Mouse (Mus musculus): ENCODE measurements around the gene Rtf1. TPM values are rescaled to one million over a fixed set of nuclear protein-coding genes. Genes with fewer than 3 reads are reported as not detected.

Gene Rtf1
- 18.2 TPM for polyA plus RNA-seq (2014; fragmentation: Illumina TruSeq; extraction: RNeasy Lipid Tissue Mini Kit (QIAGEN cat#74804); ENCODE audit: low replicate concordance)

GRCm38 (mm10) chr2:119674525-119675214 lies at the start of gene Rtf1:
Rtf1 (plus strand) TSS chr2:119675068.

GRCm38 (mm10) chr2:119662220-119663182 lies 12.4 kb upstream of the Rtf1 start, which contains the start of gene Ndufaf1:
Ndufaf1 (minus strand) TSS chr2:119662827.

GRCm38 (mm10) chr2:119741581-119742411 lies 66.9 kb downstream of the Rtf1 start, which contains the start of gene Itpka:
Itpka (plus strand) TSS chr2:119742337.

GRCm38 (mm10) chr2:119760251-119760650 lies 85.4 kb downstream of the Rtf1 start, which contains the start of gene Ltk:
Ltk (minus strand) TSS chr2:119760431.

Other genes starting within 250 kb of the Rtf1 start
- 20.3 TPM for gene Ino80, start 197.4 kb upstream of the Rtf1 start, polyA plus RNA-seq (2014; fragmentation: Illumina TruSeq; extraction: RNeasy Lipid Tissue Mini Kit (QIAGEN cat#74804); ENCODE audit: low replicate concordance)
- 0.30 TPM for gene Exd1, start 127.4 kb upstream of the Rtf1 start, polyA plus RNA-seq (2014; fragmentation: Illumina TruSeq; extraction: RNeasy Lipid Tissue Mini Kit (QIAGEN cat#74804); ENCODE audit: low replicate concordance)
- 317 TPM for gene Chp1, start 127.4 kb upstream of the Rtf1 start, polyA plus RNA-seq (2014; fragmentation: Illumina TruSeq; extraction: RNeasy Lipid Tissue Mini Kit (QIAGEN cat#74804); ENCODE audit: low replicate concordance)
- 43.0 TPM for gene Nusap1, start 56.8 kb upstream of the Rtf1 start, polyA plus RNA-seq (2014; fragmentation: Illumina TruSeq; extraction: RNeasy Lipid Tissue Mini Kit (QIAGEN cat#74804); ENCODE audit: low replicate concordance)
- gene Oip5, start 56.6 kb upstream of the Rtf1 start, polyA plus RNA-seq (2014; fragmentation: Illumina TruSeq; extraction: RNeasy Lipid Tissue Mini Kit (QIAGEN cat#74804); ENCODE audit: low replicate concordance): 18.3 TPM
- gene Ndufaf1, start 12.2 kb upstream of the Rtf1 start, polyA plus RNA-seq (2014; fragmentation: Illumina TruSeq; extraction: RNeasy Lipid Tissue Mini Kit (QIAGEN cat#74804); ENCODE audit: low replicate concordance): 55.0 TPM
- not detected for gene Itpka, start 67.3 kb downstream of the Rtf1 start, polyA plus RNA-seq (2014; fragmentation: Illumina TruSeq; extraction: RNeasy Lipid Tissue Mini Kit (QIAGEN cat#74804); ENCODE audit: low replicate concordance)
- gene Ltk, start 85.4 kb downstream of the Rtf1 start, polyA plus RNA-seq (2014; fragmentation: Illumina TruSeq; extraction: RNeasy Lipid Tissue Mini Kit (QIAGEN cat#74804); ENCODE audit: low replicate concordance): not detected
- gene Rpap1, start 112.5 kb downstream of the Rtf1 start, polyA plus RNA-seq (2014; fragmentation: Illumina TruSeq; extraction: RNeasy Lipid Tissue Mini Kit (QIAGEN cat#74804); ENCODE audit: low replicate concordance): 0.48 TPM
- 0.15 TPM for gene Tyro3, start 122.7 kb downstream of the Rtf1 start, polyA plus RNA-seq (2014; fragmentation: Illumina TruSeq; extraction: RNeasy Lipid Tissue Mini Kit (QIAGEN cat#74804); ENCODE audit: low replicate concordance)
- gene Mga, start 222.2 kb downstream of the Rtf1 start, polyA plus RNA-seq (2014; fragmentation: Illumina TruSeq; extraction: RNeasy Lipid Tissue Mini Kit (QIAGEN cat#74804); ENCODE audit: low replicate concordance): 21.5 TPM

Data from small intestine, adult 10 weeks (tissue).